Mouse (Mus musculus) spleen, adult 2 months (tissue): ENCODE results near the gene Zbtb16.

Source experiments
- CTCF ChIP-seq: fragments of 200-500 bp; IDR thresholded peaks from 2 replicates; pipeline ENCODE4 v1.5.1; 2011; ENCODE audit warnings: mild to moderate bottlenecking, inconsistent platforms; ENCODE audit not compliant: insufficient read depth, insufficient read length, insufficient replicate concordance; ENCODE audit errors: extremely low read depth
- POLR2A ChIP-seq: fragments of 200-500 bp; IDR thresholded peaks from 2 replicates; pipeline ENCODE4 v1.6.1; 2011; ENCODE audit warnings: low read depth, low read length, inconsistent platforms

DNA sequence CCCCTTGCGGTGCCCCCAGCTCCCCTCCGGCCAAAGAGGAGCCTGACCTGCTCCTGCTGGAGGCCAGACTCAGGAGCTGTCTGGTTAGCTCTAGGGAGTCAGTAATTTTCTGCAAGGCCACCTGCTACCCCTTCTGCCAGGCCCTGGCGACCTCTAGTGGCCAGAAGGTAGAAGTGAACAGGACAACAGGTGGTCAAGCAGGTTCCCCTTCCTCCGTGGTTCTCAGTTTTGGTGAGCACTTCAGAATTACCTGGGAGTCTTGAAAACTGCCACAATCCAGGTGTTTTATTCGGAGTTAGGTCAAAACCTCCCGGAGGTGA, 24.5 kb upstream of the Zbtb16 start:
- TF ChIP-seq POLR2A (no peak), CTCF (peak; percentile 65; the same call in 1 of the 2 replicates)
